Mouse (Mus musculus) embryonic facial prominence, embryonic 13.5 days (tissue): ENCODE data around the gene Daglb. TPM values are rescaled to one million over a fixed set of nuclear protein-coding genes. Genes with fewer than 3 reads are reported as not detected.
A peak's percentile ranks its signal among the peaks of the same experiment; 100 is the strongest.

Source experiments
- ATAC-seq: fragments of 200-750 bp; cut with Nextera tagmentation; 2 replicates; pipeline ENCODE4 v1.8.0; 2017; ENCODE audit warnings: low read depth; ENCODE audit not compliant: insufficient number of reproducible peaks, insufficient read depth, low FRiP score, low TSS enrichment
- H3K27ac ChIP-seq: fragments of 300-500 bp; sonication (generic); 2 replicates; pipeline ENCODE4 v1.5.1; 2015; ENCODE audit warnings: moderate library complexity, mild to moderate bottlenecking, inconsistent platforms
- H3K27me3 ChIP-seq: fragments of 300-500 bp; sonication (generic); 2 replicates; pipeline ENCODE4 v1.6.1; 2015; ENCODE audit warnings: mild to moderate bottlenecking, inconsistent platforms
- H3K36me3 ChIP-seq: fragments of 300-500 bp; sonication (generic); 2 replicates; pipeline ENCODE4 v1.6.1; 2015; ENCODE audit warnings: mild to moderate bottlenecking, inconsistent platforms
- H3K4me1 ChIP-seq: fragments of 300-500 bp; sonication (generic); 2 replicates; pipeline ENCODE4 v1.6.1; 2015; ENCODE audit warnings: inconsistent platforms
- H3K4me2 ChIP-seq: fragments of 300-500 bp; sonication (generic); 2 replicates; pipeline ENCODE4 v1.6.1; 2015; ENCODE audit warnings: moderate library complexity, mild to moderate bottlenecking, inconsistent platforms
- H3K4me3 ChIP-seq: fragments of 300-500 bp; sonication (generic); 2 replicates; pipeline ENCODE4 v1.5.1; 2015; ENCODE audit warnings: mild to moderate bottlenecking, inconsistent platforms
- H3K9ac ChIP-seq: fragments of 300-500 bp; sonication (generic); 2 replicates; pipeline ENCODE4 v1.6.1; 2015; ENCODE audit warnings: mild to moderate bottlenecking, inconsistent platforms
- H3K9me3 ChIP-seq: fragments of 300-500 bp; sonication (generic); 2 replicates; pipeline ENCODE4 v1.6.1; 2016; ENCODE audit warnings: inconsistent platforms
- WGBS: fragments of 180-500 bp; shearing (Covaris S2); methylation state at CpG from one replicate; pipeline ENCODE4 v1.1.7; 2015; ENCODE audit warnings: mixed read lengths; 5-methylcytosine and 5-hydroxymethylcytosine counted together
- polyA plus RNA-seq: library from polyadenylated mRNA; unstranded; fragments of >200 nt; fragmentation: Nextera tagmentation; extraction: Ambion mirVana; gene quantifications from 2 replicates; pipeline ENCODE4 v1.2.1, GENCODE M21; 2015

Daglb gene
- polyA plus RNA-seq, 1 experiment from 2014 or later = 9.7 TPM

GRCm38 (mm10) chr5:143466891-143467669 lies 2.7 kb downstream of the Daglb start:
- H3K4me3 ChIP-seq = no peak overlapping the region
- ATAC-seq = no peak
- H3K27me3 ChIP-seq = 0 out of 2 replicates have a peak, but pooled peaks cover 3% of the 10 kb centered on the region
- WGBS = 89% methylated on average over 23 of the region's 23 CpGs
- no peak overlapping the region for H3K27ac ChIP-seq
- H3K9ac ChIP-seq = peak overlapping the region; percentile 21; the same call in 1 of the 2 replicates
- H3K9me3 ChIP-seq = no peaks in the 10 kb centered on the region
- H3K4me1 ChIP-seq = peaks cover 16% of the 10 kb centered on the region; the same call in 1 of the 2 replicates
- H3K4me2 ChIP-seq = no peak overlapping the region
- peaks cover 30% of the 10 kb centered on the region for H3K36me3 ChIP-seq

GRCm38 (mm10) chr5:143467931-143468330 lies 3.5 kb downstream of the Daglb start:
- 89% methylated on average over 6 of the region's 6 CpGs for WGBS
- ATAC-seq = no peak
- 0 out of 2 replicates have a peak, but pooled peaks cover 3% of the 10 kb centered on the region for H3K27me3 ChIP-seq

GRCm38 (mm10) chr5:143469628-143470027 lies 5.2 kb downstream of the Daglb start:
- whole genome bisulfite sequencing = 95% methylated on average over 8 of the region's 8 CpGs

More at GRCm38 (mm10) chr5:143467931-143468330, 3.5 kb downstream of the Daglb start:
- no peak overlapping the region for H3K4me3 ChIP-seq
- no peak overlapping the region for H3K9ac ChIP-seq
- no peak overlapping the region for H3K4me2 ChIP-seq
- peaks cover 31% of the 10 kb centered on the region for H3K36me3 ChIP-seq
- H3K4me1 ChIP-seq = peaks cover 16% of the 10 kb centered on the region; the same call in 1 of the 2 replicates
- no peak overlapping the region for H3K27ac ChIP-seq
- H3K9me3 ChIP-seq = no peaks in the 10 kb centered on the region

GRCm38 (mm10) chr5:143470421-143471164 lies 6.2 kb downstream of the Daglb start:
- Histone ChIP-seq H3K9me3 (no peaks in the 10 kb centered on the region), H3K36me3 (peaks cover 57% of the 10 kb centered on the region), H3K4me1 (peaks cover 3% of the 10 kb centered on the region; the same call in 1 of the 2 replicates), H3K27me3 (0 out of 2 replicates have a peak, but pooled peaks cover 3% of the 10 kb centered on the region), H3K27ac (0 out of 2 replicates have a peak overlapping the region, but pooled peaks have one; percentile 18), H3K4me3 (no peak overlapping the region), H3K9ac (no peak overlapping the region), H3K4me2 (no peak overlapping the region)
- no peak for ATAC-seq
- 79% methylated on average over 15 of the region's 15 CpGs for WGBS

More at GRCm38 (mm10) chr5:143469628-143470027, 5.2 kb downstream of the Daglb start:
- no peak overlapping the region for H3K9ac ChIP-seq
- H3K27ac ChIP-seq = no peak overlapping the region
- H3K27me3 ChIP-seq = 0 out of 2 replicates have a peak, but pooled peaks cover 3% of the 10 kb centered on the region
- no peaks in the 10 kb centered on the region for H3K9me3 ChIP-seq
- peaks cover 48% of the 10 kb centered on the region for H3K36me3 ChIP-seq
- no peak for ATAC-seq
- no peak overlapping the region for H3K4me3 ChIP-seq
- peaks cover 10% of the 10 kb centered on the region; the same call in 1 of the 2 replicates for H3K4me1 ChIP-seq
- H3K4me2 ChIP-seq = no peak overlapping the region

GRCm38 (mm10) chr5:143471165-143471546 lies 6.8 kb downstream of the Daglb start:
- Histone ChIP-seq H3K4me2 (no peak overlapping the region), H3K27ac (no peak overlapping the region), H3K9ac (no peak overlapping the region), H3K27me3 (no peaks in the 10 kb centered on the region), H3K36me3 (peaks cover 63% of the 10 kb centered on the region), H3K4me3 (no peak overlapping the region), H3K9me3 (no peaks in the 10 kb centered on the region), H3K4me1 (no peaks in the 10 kb centered on the region)
- WGBS = 83% methylated on average over 3 of the region's 3 CpGs
- no peak for ATAC-seq

- H3K4me2 ChIP-seq = no peak overlapping the region
- H3K27ac ChIP-seq = no peak overlapping the region
- ATAC-seq = no peak
- WGBS = 85% methylated on average over 9 of the region's 9 CpGs
- no peaks in the 10 kb centered on the region for H3K9me3 ChIP-seq
- H3K27me3 ChIP-seq = no peaks in the 10 kb centered on the region
- peaks cover 67% of the 10 kb centered on the region for H3K36me3 ChIP-seq
- no peak overlapping the region for H3K4me3 ChIP-seq
- no peak overlapping the region for H3K9ac ChIP-seq
- H3K4me1 ChIP-seq = no peaks in the 10 kb centered on the region
These were observed 7.7 kb downstream of the Daglb start for GRCm38 (mm10) chr5:143471953-143472618.

GRCm38 (mm10) chr5:143475153-143475844 lies 10.9 kb downstream of the Daglb start:
- no peak for ATAC-seq
- H3K4me2 ChIP-seq = no peak overlapping the region
- no peaks in the 10 kb centered on the region for H3K4me1 ChIP-seq
- H3K36me3 ChIP-seq = peaks cover 69% of the 10 kb centered on the region
- H3K27me3 ChIP-seq = no peaks in the 10 kb centered on the region
- 92% methylated on average over 20 of the region's 20 CpGs for WGBS
- no peaks in the 10 kb centered on the region for H3K9me3 ChIP-seq
- H3K4me3 ChIP-seq = no peak overlapping the region
- no peak overlapping the region for H3K27ac ChIP-seq
- H3K9ac ChIP-seq = no peak overlapping the region

GRCm38 (mm10) chr5:143476013-143476412 lies 11.6 kb downstream of the Daglb start:
- Histone ChIP-seq H3K4me3 (no peak overlapping the region), H3K4me2 (no peak overlapping the region), H3K27me3 (no peaks in the 10 kb centered on the region), H3K9ac (no peak overlapping the region), H3K4me1 (no peaks in the 10 kb centered on the region), H3K27ac (no peak overlapping the region), H3K36me3 (peaks cover 68% of the 10 kb centered on the region), H3K9me3 (no peaks in the 10 kb centered on the region)
- no peak for ATAC-seq
- WGBS = 96% methylated on average over 6 of the region's 6 CpGs

- Histone ChIP-seq H3K9me3 (no peaks in the 10 kb centered on the region), H3K4me3 (no peak overlapping the region), H3K36me3 (peaks cover 74% of the 10 kb centered on the region), H3K4me2 (no peak overlapping the region), H3K9ac (no peak overlapping the region), H3K27me3 (no peaks in the 10 kb centered on the region), H3K27ac (no peak overlapping the region), H3K4me1 (no peaks in the 10 kb centered on the region)
- no peak for ATAC-seq
- WGBS = 92% methylated on average over 3 of the region's 3 CpGs
These were observed 13.5 kb downstream of the Daglb start for GRCm38 (mm10) chr5:143477901-143478300.

GRCm38 (mm10) chr5:143484955-143485354 lies 20.6 kb downstream of the Daglb start:
- H3K27me3 ChIP-seq = no peaks in the 10 kb centered on the region
- H3K27ac ChIP-seq = no peak overlapping the region
- no peak overlapping the region for H3K4me3 ChIP-seq
- no peaks in the 10 kb centered on the region for H3K4me1 ChIP-seq
- no peak for ATAC-seq
- WGBS = 77% methylated on average over 5 of the region's 5 CpGs
- no peak overlapping the region for H3K9ac ChIP-seq
- no peaks in the 10 kb centered on the region for H3K9me3 ChIP-seq
- H3K36me3 ChIP-seq = peaks cover 47% of the 10 kb centered on the region
- no peak overlapping the region for H3K4me2 ChIP-seq

GRCm38 (mm10) chr5:143487193-143487592 lies 22.8 kb downstream of the Daglb start:
- H3K4me2 ChIP-seq = no peak overlapping the region
- H3K36me3 ChIP-seq = peaks cover 46% of the 10 kb centered on the region
- no peak overlapping the region for H3K9ac ChIP-seq
- no peaks in the 10 kb centered on the region for H3K4me1 ChIP-seq
- no peaks in the 10 kb centered on the region for H3K27me3 ChIP-seq
- no peak overlapping the region for H3K27ac ChIP-seq
- WGBS = 90% methylated on average over 10 of the region's 10 CpGs
- H3K4me3 ChIP-seq = no peak overlapping the region
- no peak for ATAC-seq
- no peaks in the 10 kb centered on the region for H3K9me3 ChIP-seq
